Mouse (Mus musculus) olfactory bulb, adult 2 months (tissue): ENCODE measurements around the gene Gm49388. TPM values are rescaled to one million over a fixed set of nuclear protein-coding genes. Genes with fewer than 3 reads are reported as not detected.
A peak's percentile ranks its signal among the peaks of the same experiment; 100 is the strongest.

Source experiments
- H3K27ac ChIP-seq: fragments of 200-500 bp; 2 replicates; pipeline ENCODE4 v1.5.1; 2012; ENCODE audit warnings: low read depth, low read length; ENCODE audit not compliant: insufficient read depth
- H3K4me1 ChIP-seq: fragments of 200-500 bp; 2 replicates; pipeline ENCODE4 v1.6.1; 2012; ENCODE audit warnings: low read length; ENCODE audit not compliant: control insufficient read depth, insufficient read depth
- H3K4me3 ChIP-seq: fragments of 200-500 bp; 2 replicates; pipeline ENCODE4 v1.5.1; 2012; ENCODE audit warnings: mild to moderate bottlenecking, low read depth, low read length, moderate library complexity; ENCODE audit not compliant: insufficient read depth
- CTCF ChIP-seq: fragments of 200-500 bp; IDR thresholded peaks from 2 replicates; pipeline ENCODE4 v1.5.1; 2012; ENCODE audit warnings: low read depth, mild to moderate bottlenecking, low read length, moderate library complexity; ENCODE audit not compliant: insufficient read depth
- POLR2A ChIP-seq: fragments of 200-500 bp; IDR thresholded peaks from 2 replicates; pipeline ENCODE4 v1.6.1; 2012; ENCODE audit warnings: mild to moderate bottlenecking, low read depth, low read length, moderate library complexity; ENCODE audit not compliant: insufficient read depth
- WGBS: fragments of 180-500 bp; shearing (Covaris S2); methylation state at CpG from one replicate; pipeline ENCODE4 v1.1.7; 2018; 5-methylcytosine and 5-hydroxymethylcytosine counted together
- polyA plus RNA-seq: library from polyadenylated mRNA; stranded (reverse); fragments of >200 nt; gene quantifications from 2 replicates; pipeline ENCODE4 v1.2.4, GENCODE M21; 2012; ENCODE audit warnings: low replicate concordance; ENCODE audit not compliant: missing spikeins, insufficient read depth, insufficient read length

Gene Gm49388
- polyA plus RNA-seq, 1 experiment, result not detected

- 52% methylated on average over 19 of the region's 19 CpGs for WGBS
- Histone ChIP-seq H3K4me1 (peaks cover 40% of the 10 kb centered on the region), H3K27ac (peak overlapping the region; percentile 39), H3K4me3 (peak overlapping the region; percentile 49)
- TF ChIP-seq CTCF, result no peak
- 0 out of 2 replicates have a peak, but pooled peaks have one; percentile 26 for TF ChIP-seq POLR2A
Observed at GRCm38 (mm10) chr7:127750131-127751127, 35.0 kb upstream of the Gm49388 start.

- H3K4me1 ChIP-seq, result peaks cover 47% of the 10 kb centered on the region
- TF ChIP-seq CTCF, result no peak
- no peak for TF ChIP-seq POLR2A
- H3K27ac ChIP-seq, result no peak overlapping the region
- 95% methylated on average over 5 of the region's 5 CpGs for WGBS
- H3K4me3 ChIP-seq, result no peak overlapping the region
Observed at GRCm38 (mm10) chr7:127751619-127752018, 33.8 kb upstream of the Gm49388 start.

- no peak overlapping the region for H3K27ac ChIP-seq
- WGBS, result 92% methylated on average over 27 of the region's 27 CpGs
- no peak overlapping the region for H3K4me3 ChIP-seq
- peaks cover 50% of the 10 kb centered on the region for H3K4me1 ChIP-seq
- no peak for TF ChIP-seq CTCF
- no peak for TF ChIP-seq POLR2A
Observed at GRCm38 (mm10) chr7:127752069-127752468, 33.3 kb upstream of the Gm49388 start.

GRCm38 (mm10) chr7:127753158-127753557 lies 32.2 kb upstream of the Gm49388 start:
- H3K27ac ChIP-seq, result no peak overlapping the region
- no peak for TF ChIP-seq POLR2A
- no peak for TF ChIP-seq CTCF
- 72% methylated on average over 5 of the region's 5 CpGs for WGBS
- H3K4me3 ChIP-seq, result no peak overlapping the region
- H3K4me1 ChIP-seq, result peaks cover 42% of the 10 kb centered on the region

GRCm38 (mm10) chr7:127753741-127754140 lies 31.7 kb upstream of the Gm49388 start:
- Histone ChIP-seq H3K4me3 (no peak overlapping the region), H3K27ac (no peak overlapping the region), H3K4me1 (peaks cover 39% of the 10 kb centered on the region)
- WGBS, result 81% methylated on average over 7 of the region's 7 CpGs
- TF ChIP-seq POLR2A, result no peak
- no peak for TF ChIP-seq CTCF

- Histone ChIP-seq H3K4me1 (peaks cover 18% of the 10 kb centered on the region), H3K27ac (no peak overlapping the region), H3K4me3 (no peak overlapping the region)
- TF ChIP-seq POLR2A (no peak), CTCF (no peak)
- 77% methylated on average over 6 of the region's 6 CpGs for WGBS
Observed at GRCm38 (mm10) chr7:127759716-127760115, 25.7 kb upstream of the Gm49388 start.

GRCm38 (mm10) chr7:127760478-127760877 lies 24.9 kb upstream of the Gm49388 start:
- no peak for TF ChIP-seq CTCF
- TF ChIP-seq POLR2A, result no peak
- peaks cover 13% of the 10 kb centered on the region for H3K4me1 ChIP-seq
- H3K27ac ChIP-seq, result no peak overlapping the region
- H3K4me3 ChIP-seq, result no peak overlapping the region
- 74% methylated on average over 3 of the region's 3 CpGs for WGBS

- Histone ChIP-seq H3K4me1 (peaks cover 11% of the 10 kb centered on the region), H3K27ac (no peak overlapping the region), H3K4me3 (no peak overlapping the region)
- 30% methylated on average over 7 of the region's 7 CpGs for WGBS
- peak; percentile 70; the same call in 1 of the 2 replicates for TF ChIP-seq CTCF
- no peak for TF ChIP-seq POLR2A
Observed at GRCm38 (mm10) chr7:127761026-127761425, 24.4 kb upstream of the Gm49388 start.

- no peak overlapping the region for H3K27ac ChIP-seq
- H3K4me3 ChIP-seq, result no peak overlapping the region
- WGBS, result 93% methylated on average over 4 of the region's 4 CpGs
- TF ChIP-seq POLR2A, result no peak
- no peak for TF ChIP-seq CTCF
- H3K4me1 ChIP-seq, result peaks cover 9% of the 10 kb centered on the region
Observed at GRCm38 (mm10) chr7:127763642-127764041, 21.8 kb upstream of the Gm49388 start.

- no peak overlapping the region for H3K27ac ChIP-seq
- no peak overlapping the region for H3K4me3 ChIP-seq
- TF ChIP-seq CTCF (no peak), POLR2A (no peak)
- H3K4me1 ChIP-seq, result peaks cover 19% of the 10 kb centered on the region
- 82% methylated on average over 2 of the region's 2 CpGs for WGBS
Observed at GRCm38 (mm10) chr7:127765756-127766155, 19.7 kb upstream of the Gm49388 start.
